Mouse (Mus musculus) MEL (cell line): ENCODE results near the gene Rassf3. TPM values are rescaled to one million over a fixed set of nuclear protein-coding genes. Genes with fewer than 3 reads are reported as not detected.
A peak's percentile ranks its signal among the peaks of the same experiment; 100 is the strongest.

Experiments used
- DNase-seq: peaks from one replicate; pipeline ENCODE4 v3.0.0; 2011; ENCODE audit warnings: low read depth, low spot score
- H3K27ac ChIP-seq: 2 replicates; pipeline ENCODE4 v1.5.1; 2012; ENCODE audit warnings: low read depth, mild to moderate bottlenecking, control low read depth, low read length, moderate library complexity; ENCODE audit not compliant: control insufficient read depth
- H3K27me3 ChIP-seq, 2 experiments: fragments of 150-350 bp in 1 of 2; sonication (generic) in 1 of 2; 2 replicates each; pipeline ENCODE4 v1.6.1; 2012; ENCODE audit warnings: low read length in 2 of 2, mild to moderate bottlenecking in 2 of 2, improper control_type of control experiment in 1 of 2, moderate library complexity in 1 of 2; ENCODE audit not compliant: insufficient read depth in 2 of 2, control insufficient read depth in 1 of 2
- H3K36me3 ChIP-seq, 2 experiments: 2 replicates each; pipeline ENCODE4 v1.6.1; 2012 to 2014; ENCODE audit warnings: low read length in 2 of 2, improper control_type of control experiment in 1 of 2, inconsistent platforms in 1 of 2, mild to moderate bottlenecking in 1 of 2; ENCODE audit not compliant: insufficient read depth in 2 of 2, control insufficient read depth in 1 of 2
- H3K4me1 ChIP-seq, 2 experiments: fragments of 150-350 bp in 1 of 2; sonication (generic) in 1 of 2; 2 replicates each; pipeline ENCODE4 v1.6.1; 2012; ENCODE audit warnings: low read length in 2 of 2, improper control_type of control experiment in 1 of 2, mild to moderate bottlenecking in 1 of 2; ENCODE audit not compliant: insufficient read depth in 2 of 2, control insufficient read depth in 1 of 2
- H3K4me3 ChIP-seq, 2 experiments: fragments of 150-350 bp in 1 of 2; sonication (generic) in 1 of 2; 2 replicates each; pipeline ENCODE4 v1.5.1; 2012; ENCODE audit warnings: low read depth in 2 of 2, low read length in 2 of 2, mild to moderate bottlenecking in 2 of 2, moderate library complexity in 2 of 2, control low read depth in 1 of 2, improper control_type of control experiment in 1 of 2; ENCODE audit not compliant: control insufficient read depth in 1 of 2, insufficient read depth in 1 of 2
- H3K79me2 ChIP-seq: 2 replicates; pipeline ENCODE4 v1.6.1; 2012; ENCODE audit warnings: mild to moderate bottlenecking, low read length, moderate library complexity; ENCODE audit not compliant: control insufficient read depth, poor library complexity, insufficient read depth
- H3K9ac ChIP-seq: 2 replicates; pipeline ENCODE4 v1.6.1; 2012; ENCODE audit warnings: low read depth, mild to moderate bottlenecking, control low read depth, low read length, moderate library complexity; ENCODE audit not compliant: control insufficient read depth, poor library complexity, severe bottlenecking
- H3K9me3 ChIP-seq: fragments of 150-350 bp; sonication (generic); replicated peaks from 2 replicates; pipeline ENCODE4 v1.6.1; 2012; ENCODE audit warnings: mild to moderate bottlenecking, low read length, improper control_type of control experiment, moderate library complexity; ENCODE audit not compliant: insufficient read depth
- BHLHE40 ChIP-seq: IDR thresholded peaks from 2 replicates; pipeline ENCODE4 v1.6.1; 2012; ENCODE audit warnings: low read depth, mild to moderate bottlenecking, inconsistent platforms, low read length, improper control_type of control experiment, borderline replicate concordance
- CHD2 ChIP-seq: IDR thresholded peaks from 2 replicates; pipeline ENCODE4 v1.6.1; 2011; ENCODE audit warnings: low read length, improper control_type of control experiment
- CTCF ChIP-seq, 3 experiments: IDR thresholded peaks in 2 of 3; conservative IDR thresholded peaks in 1 of 3; 2 replicates each; pipeline ENCODE4 v1.5.1; 2011 to 2012; ENCODE audit warnings: low read length in 3 of 3, low read depth in 2 of 3, mild to moderate bottlenecking in 2 of 3, improper control_type of control experiment in 1 of 3, inconsistent platforms in 1 of 3, mixed read lengths in 1 of 3, moderate library complexity in 1 of 3; ENCODE audit not compliant: control insufficient read depth in 1 of 3, insufficient read depth in 1 of 3, poor library complexity in 1 of 3, severe bottlenecking in 1 of 3
- EP300 ChIP-seq, 2 experiments: IDR thresholded peaks; 2 replicates each; pipeline ENCODE4 v1.6.1; 2011; ENCODE audit warnings: improper control_type of control experiment in 2 of 2, low read length in 2 of 2, low read depth in 1 of 2, mild to moderate bottlenecking in 1 of 2
- GATA1 ChIP-seq: IDR thresholded peaks from 2 replicates; pipeline ENCODE4 v1.6.1; 2011; ENCODE audit warnings: low read depth, low read length, improper control_type of control experiment
- JUND ChIP-seq: IDR thresholded peaks from 2 replicates; pipeline ENCODE4 v1.6.1; 2011; ENCODE audit warnings: low read depth, mild to moderate bottlenecking, improper control_type of control experiment, low read length
- KAT2A ChIP-seq: conservative IDR thresholded peaks from 2 replicates; pipeline ENCODE4 v1.6.1; 2012; ENCODE audit warnings: low read depth, low read length, improper control_type of control experiment, inconsistent platforms
- MAFK ChIP-seq: IDR thresholded peaks from 2 replicates; pipeline ENCODE4 v1.6.1; 2011; ENCODE audit warnings: low read depth, mild to moderate bottlenecking, low read length, improper control_type of control experiment, borderline replicate concordance
- MAX ChIP-seq: IDR thresholded peaks from 2 replicates; pipeline ENCODE4 v1.6.1; 2011; ENCODE audit warnings: low read length, improper control_type of control experiment
- MAZ ChIP-seq: IDR thresholded peaks from 2 replicates; pipeline ENCODE4 v1.6.1; 2012; ENCODE audit warnings: low read depth, mild to moderate bottlenecking, inconsistent platforms, low read length, improper control_type of control experiment
- MXI1 ChIP-seq: IDR thresholded peaks from 2 replicates; pipeline ENCODE4 v1.6.1; 2011; ENCODE audit warnings: mild to moderate bottlenecking, low read depth, low read length, improper control_type of control experiment
- MYC ChIP-seq: IDR thresholded peaks from 2 replicates; pipeline ENCODE4 v1.6.1; 2011; ENCODE audit warnings: low read depth, mild to moderate bottlenecking, low read length, improper control_type of control experiment, moderate library complexity
- NELFE ChIP-seq: IDR thresholded peaks from 2 replicates; pipeline ENCODE4 v1.6.1; 2011; ENCODE audit warnings: low read depth, low read length, improper control_type of control experiment
- POLR2AphosphoS2 ChIP-seq: IDR thresholded peaks from 2 replicates; pipeline ENCODE4 v1.6.1; 2011; ENCODE audit warnings: low read length, improper control_type of control experiment
- POLR2AphosphoS5 ChIP-seq: IDR thresholded peaks from 2 replicates; pipeline ENCODE4 v1.6.1; 2012; ENCODE audit warnings: low read depth, borderline replicate concordance, mild to moderate bottlenecking, inconsistent platforms, low read length, moderate library complexity, mixed read lengths
- RAD21 ChIP-seq: IDR thresholded peaks from 2 replicates; pipeline ENCODE4 v1.6.1; 2011; ENCODE audit warnings: mild to moderate bottlenecking, low read depth, low read length, improper control_type of control experiment
- SIN3A ChIP-seq: IDR thresholded peaks from 2 replicates; pipeline ENCODE4 v1.6.1; 2012; ENCODE audit warnings: low read length, improper control_type of control experiment, inconsistent platforms
- SMC3 ChIP-seq: IDR thresholded peaks from 2 replicates; pipeline ENCODE4 v1.6.1; 2011; ENCODE audit warnings: low read depth, low read length, improper control_type of control experiment
- TAL1 ChIP-seq: IDR thresholded peaks from 2 replicates; pipeline ENCODE4 v1.6.1; 2012; ENCODE audit warnings: mild to moderate bottlenecking, inconsistent platforms, low read length, moderate library complexity, mixed read lengths
- TBP ChIP-seq: IDR thresholded peaks from 2 replicates; pipeline ENCODE4 v1.8.0; 2011; ENCODE audit warnings: low read depth, low read length, improper control_type of control experiment
- TCF12 ChIP-seq: IDR thresholded peaks from 2 replicates; pipeline ENCODE4 v1.6.1; 2014; ENCODE audit warnings: low read depth, mild to moderate bottlenecking, inconsistent platforms, low read length, improper control_type of control experiment, moderate library complexity
- USF1 ChIP-seq: IDR thresholded peaks from 2 replicates; pipeline ENCODE4 v1.6.1; 2014; ENCODE audit warnings: low read depth, mild to moderate bottlenecking, inconsistent platforms, low read length, improper control_type of control experiment, moderate library complexity
- USF2 ChIP-seq, 2 experiments: IDR thresholded peaks; 2 replicates each; pipeline ENCODE4 v1.6.1; 2011 to 2012; ENCODE audit warnings: improper control_type of control experiment in 2 of 2, low read length in 2 of 2, borderline replicate concordance in 1 of 2, inconsistent platforms in 1 of 2, low read depth in 1 of 2, mild to moderate bottlenecking in 1 of 2; ENCODE audit not compliant: insufficient read depth in 1 of 2
- ZC3H11A ChIP-seq: IDR thresholded peaks from 2 replicates; pipeline ENCODE4 v1.6.1; 2012; ENCODE audit warnings: low read depth, mild to moderate bottlenecking, inconsistent platforms, low read length, improper control_type of control experiment
- ZMIZ1 ChIP-seq: IDR thresholded peaks from 2 replicates; pipeline ENCODE4 v1.6.1; 2012; ENCODE audit warnings: low read depth, mild to moderate bottlenecking, inconsistent platforms, low read length, improper control_type of control experiment, moderate library complexity
- polyA plus RNA-seq, 2 experiments: library from polyadenylated mRNA; stranded (reverse) in 1 of 2; unstranded in 1 of 2; fragments of >175 nt in 1 of 2; fragments of >200 nt in 1 of 2; gene quantifications; 2 replicates each; pipeline versions ENCODE4 v1.2.1 to v1.2.4; 2012; ENCODE audit warnings: low replicate concordance in 2 of 2, low read depth in 1 of 2; ENCODE audit not compliant: insufficient read length in 2 of 2, insufficient read depth in 1 of 2, missing spikeins in 1 of 2
- total RNA-seq: library from RNA; depleted of rRNA; stranded (reverse); fragments of 300-350 nt; gene quantifications from 2 replicates; pipeline ENCODE4 v1.2.3, GENCODE M21; 2012

Gene Rassf3
- total and polyA plus RNA-seq, 3 experiments: 9.2 to 15.8 TPM; not detected in 1

DNA sequence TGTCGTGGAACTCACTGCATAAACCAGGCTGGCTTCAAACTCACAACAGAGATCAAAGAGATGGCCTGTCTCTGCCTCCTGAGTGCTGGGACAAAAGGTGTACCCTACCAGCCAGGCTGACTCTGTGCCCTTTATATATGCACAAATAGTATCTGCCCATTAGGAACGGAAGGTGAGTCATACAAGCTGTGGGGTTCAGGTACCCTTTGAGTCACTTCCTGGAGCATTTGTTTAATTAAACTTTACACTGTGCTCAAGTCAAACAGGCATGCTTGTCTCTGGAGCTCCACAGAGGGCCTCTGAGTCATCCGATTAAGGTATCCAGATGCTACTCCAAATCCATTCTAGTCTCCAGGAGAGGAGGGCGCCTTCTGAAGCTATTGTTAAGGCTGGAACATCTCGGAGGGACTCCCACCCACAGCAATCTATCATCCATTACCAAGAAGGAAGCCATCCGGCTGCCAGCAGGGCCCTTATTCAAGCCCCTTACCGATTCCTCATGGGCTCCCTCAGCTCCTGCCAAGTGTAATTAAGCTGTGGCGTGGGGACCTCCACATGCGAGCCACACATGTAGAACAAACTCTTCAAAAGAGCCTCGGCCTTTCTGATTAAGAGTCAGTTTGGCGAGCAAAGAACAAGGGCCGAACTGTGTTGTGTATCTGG, 44.9 kb upstream of the Rassf3 start:
- TF ChIP-seq POLR2AphosphoS2 (no peak), ZC3H11A (no peak), GATA1 (no peak), ZMIZ1 (no peak), BHLHE40 (no peak), TCF12 (no peak)
- TF ChIP-seq, all 39 proteins: peak for 0
- Histone ChIP-seq H3K9me3 (no peaks in the 10 kb centered on the region), H3K4me3 (no peak overlapping the region), H3K27ac (no peak overlapping the region), H3K79me2 (no peaks in the 10 kb centered on the region), H3K4me1 (no peaks in the 10 kb centered on the region), H3K36me3 (no peaks in the 10 kb centered on the region), H3K9ac (no peak overlapping the region), H3K27me3 (no peaks in the 10 kb centered on the region)
- DNase-seq: no peak

GRCm38 (mm10) chr10:121519710-121520109, 43.6 kb upstream of the Rassf3 start:
- no peak overlapping the region for H3K4me3 ChIP-seq
- no peak overlapping the region for H3K27ac ChIP-seq
- H3K79me2 ChIP-seq: no peaks in the 10 kb centered on the region
- H3K9ac ChIP-seq: no peak overlapping the region
- H3K4me1 ChIP-seq: no peaks in the 10 kb centered on the region
- TF ChIP-seq SMC3: no peak
- TF ChIP-seq EP300 (IDR thresholded peaks at IDR 0.05; ENCODE audit: low read depth in 1 of 2, low read length in 2 of 2): no peak
- no peak for TF ChIP-seq ZC3H11A
- no peak for TF ChIP-seq POLR2AphosphoS2
- no peak for TF ChIP-seq USF2 (IDR thresholded peaks at IDR 0.05; ENCODE audit: borderline replicate concordance in 1 of 2, insufficient read depth in 1 of 2, low read depth in 1 of 2, low read length in 2 of 2)
- no peak for TF ChIP-seq MAFK
- TF ChIP-seq JUND: no peak
- TF ChIP-seq, all 39 proteins: peak for 0
- no peak for DNase-seq
- H3K27me3 ChIP-seq: no peaks in the 10 kb centered on the region
- no peaks in the 10 kb centered on the region for H3K36me3 ChIP-seq
- no peaks in the 10 kb centered on the region for H3K9me3 ChIP-seq

DNA sequence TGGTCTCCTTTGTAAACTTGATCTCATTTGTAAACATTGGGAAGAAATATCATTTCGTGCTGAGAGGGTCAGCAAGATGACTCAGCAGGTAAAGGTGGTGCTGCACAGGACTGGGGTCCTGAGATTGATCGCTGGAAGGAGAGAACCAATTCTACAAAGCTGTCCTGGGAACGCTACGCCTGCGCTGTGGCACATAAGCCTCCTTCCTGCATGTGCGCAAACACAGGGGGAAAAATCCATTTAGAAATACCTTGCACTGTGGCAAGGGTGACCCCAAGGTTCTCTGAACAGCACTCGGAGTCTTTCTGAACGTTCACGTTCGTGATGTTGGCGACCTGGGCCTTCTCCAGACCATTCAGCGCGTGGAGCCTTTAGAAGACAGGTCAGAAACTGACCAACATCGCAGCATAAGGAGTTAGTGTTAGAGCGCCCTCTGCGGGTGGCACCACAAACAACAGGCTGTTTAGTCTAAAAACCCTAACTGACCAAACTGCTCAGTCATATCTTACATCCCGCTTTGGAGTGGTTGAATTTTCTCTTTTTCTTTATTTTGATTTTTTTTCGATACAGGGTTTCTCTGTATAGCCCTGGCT, 40.0 kb upstream of the Rassf3 start:
- peak overlapping the region; percentile 39 to 61 for H3K4me3 ChIP-seq
- no peak overlapping the region for H3K27ac ChIP-seq
- no peaks in the 10 kb centered on the region for H3K9me3 ChIP-seq
- DNase-seq: peak; percentile 85
- H3K4me1 ChIP-seq: no peaks in the 10 kb centered on the region
- H3K79me2 ChIP-seq: no peaks in the 10 kb centered on the region
- no peaks in the 10 kb centered on the region for H3K27me3 ChIP-seq
- peak overlapping the region; percentile 69 for H3K9ac ChIP-seq
- no peaks in the 10 kb centered on the region for H3K36me3 ChIP-seq
- TF ChIP-seq ZC3H11A: peak; percentile 87
- TF ChIP-seq MXI1: peak; percentile 58; the same call in 1 of the 2 replicates
- TF ChIP-seq SMC3: peak; percentile 86
- no peak for TF ChIP-seq USF1
- TF ChIP-seq RAD21: peak; percentile 92
- TF ChIP-seq MYC: peak; percentile 49; the same call in 1 of the 2 replicates
- TF ChIP-seq POLR2AphosphoS5: no peak
- no peak for TF ChIP-seq CHD2
- TF ChIP-seq NELFE: no peak
- no peak for TF ChIP-seq TAL1
- peak; percentile 45; the same call in 1 of the 2 replicates for TF ChIP-seq SIN3A
- TF ChIP-seq TBP: no peak
- TF ChIP-seq MAX: 0 out of 2 replicates have a peak, but pooled peaks have one; percentile 21
- no peak for TF ChIP-seq KAT2A
- TF ChIP-seq CTCF (IDR thresholded peaks at IDR 0.05 in 2 of 3, conservative IDR thresholded peaks at IDR 0.05 in 1 of 3; ENCODE audit: control insufficient read depth in 1 of 3, insufficient read depth in 1 of 3, low read depth in 2 of 3, low read length in 3 of 3, poor library complexity in 1 of 3, severe bottlenecking in 1 of 3): peak; percentile 91 to 95 (median 91)
- TF ChIP-seq MAZ: peak; percentile 37; the same call in 1 of the 2 replicates
